ENCODE assay signal across 15 mouse cellular contexts in genomic region chr5:106004292-106004917, GRCm38 (mm10).
A peak's percentile ranks its signal among the peaks of the same experiment; 100 is the strongest.
DNase-seq lines count a peak whose midpoint lies in the region; ATAC-seq and TF ChIP-seq lines count a peak whose summit lies in the region.
"Had no signal": no experiment of that assay in that cellular context is flagged by ENCODE, and none has a peak within 500 bp of the region (broad histone marks: within the 10 kb centered on the region; RNA-seq: fewer than 3 reads in every experiment).

No protein-coding gene starts in this region.

- no peaks in the 10 kb centered on the region for H3K9me3 ChIP-seq in forebrain, embryonic 12.5 days
- H3K9me3 ChIP-seq in forebrain, embryonic 11.5 days (ENCODE audit: control insufficient read depth, low read length), result no peaks in the 10 kb centered on the region
- H3K9me3 ChIP-seq in kidney, postnatal 0 days (replicated peaks; ENCODE audit: low read length), result no peaks in the 10 kb centered on the region
- H3K9me3 ChIP-seq in hindbrain, embryonic 15.5 days, result no peaks in the 10 kb centered on the region
- H3K9me3 ChIP-seq: liver, embryonic 15.5 days had no signal

- H3K36me3 ChIP-seq in forebrain, embryonic 12.5 days (replicated peaks), result no peaks in the 10 kb centered on the region
- H3K36me3 ChIP-seq in forebrain, embryonic 11.5 days (ENCODE audit: control insufficient read depth, insufficient read depth, low read length), result no peaks in the 10 kb centered on the region
- H3K36me3 ChIP-seq in kidney, postnatal 0 days (ENCODE audit: insufficient read depth, low read length), result no peaks in the 10 kb centered on the region
- no peaks in the 10 kb centered on the region for H3K36me3 ChIP-seq in hindbrain, embryonic 15.5 days
- H3K36me3 ChIP-seq: heart, embryonic 12.5 days; liver, embryonic 15.5 days had no signal

- no peak for DNase-seq in forebrain, embryonic 11.5 days (ENCODE audit: low spot score)
- DNase-seq in kidney, postnatal 0 days (ENCODE audit: low spot score), result peak; percentile 14
- DNase-seq in kidney, postnatal 4 days, result no peak
- peak; percentile 63 for DNase-seq in retina, embryonic 14.5 days (ENCODE audit: low spot score)
- DNase-seq in left cerebral cortex, postnatal 14 days (ENCODE audit: low spot score in 2 of 2), result no peak
- no peak for DNase-seq in embryo, embryonic 9.5 days (ENCODE audit: extremely low spot score)
- DNase-seq: adrenal gland, adult 8-10 months; gastrocnemius, postnatal 10 days; kidney, adult 18-20 months had no signal

- peak; percentile 36; the same call in 1 of the 2 replicates for ATAC-seq in forebrain, embryonic 12.5 days (ENCODE audit: low FRiP score)
- ATAC-seq in forebrain, embryonic 11.5 days (replicated peaks; ENCODE audit: low FRiP score), result no peak
- ATAC-seq in kidney, postnatal 0 days (replicated peaks; ENCODE audit: low FRiP score, low read depth), result no peak
- peak; percentile 49 for ATAC-seq in hindbrain, embryonic 15.5 days (ENCODE audit: low FRiP score, low read depth)

- no peak overlapping the region for H3K9ac ChIP-seq in forebrain, embryonic 12.5 days
- no peak overlapping the region for H3K9ac ChIP-seq in forebrain, embryonic 11.5 days (ENCODE audit: low read length)
- no peak overlapping the region for H3K9ac ChIP-seq in kidney, postnatal 0 days (ENCODE audit: low read depth, low read length)
- no peak overlapping the region for H3K9ac ChIP-seq in hindbrain, embryonic 15.5 days
- H3K9ac ChIP-seq: heart, embryonic 12.5 days; liver, embryonic 15.5 days had no signal

- TF ChIP-seq CTCF in kidney, postnatal 0 days (IDR thresholded peaks at IDR 0.05; ENCODE audit: low read depth), result no peak

- H3K27ac ChIP-seq in forebrain, embryonic 12.5 days, result no peak overlapping the region
- H3K27ac ChIP-seq in forebrain, embryonic 11.5 days (ENCODE audit: low read depth, low read length), result no peak overlapping the region
- H3K27ac ChIP-seq in kidney, postnatal 0 days, result no peak overlapping the region
- H3K27ac ChIP-seq in hindbrain, embryonic 15.5 days (replicated peaks), result no peak overlapping the region
- H3K27ac ChIP-seq: liver, embryonic 15.5 days; macrophage had no signal

- intact Hi-C loops in left cerebral cortex, postnatal 14 days (cut with DNase I), result loop anchor here (5.0 kb wide), 1 partner anchor 458 kb away; no protein-coding TSS in a partner anchor

- peak overlapping the region; percentile 21 for H3K4me2 ChIP-seq in forebrain, embryonic 12.5 days
- H3K4me2 ChIP-seq in forebrain, embryonic 11.5 days (ENCODE audit: low read depth, low read length, severe bottlenecking), result no peak overlapping the region
- no peak overlapping the region for H3K4me2 ChIP-seq in kidney, postnatal 0 days (ENCODE audit: low read length)
- H3K4me2 ChIP-seq in hindbrain, embryonic 15.5 days, result peak overlapping the region; percentile 47
- H3K4me2 ChIP-seq: heart, embryonic 12.5 days; liver, embryonic 15.5 days had no signal

- H3K4me3 ChIP-seq in forebrain, embryonic 12.5 days (replicated peaks), result no peak overlapping the region
- H3K4me3 ChIP-seq in forebrain, embryonic 11.5 days (ENCODE audit: low read depth, low read length), result no peak overlapping the region
- H3K4me3 ChIP-seq in kidney, postnatal 0 days (replicated peaks; ENCODE audit: low read depth, low read length), result no peak overlapping the region
- H3K4me3 ChIP-seq in hindbrain, embryonic 15.5 days, result no peak overlapping the region
- H3K4me3 ChIP-seq: heart, embryonic 12.5 days; liver, embryonic 15.5 days; myocyte had no signal

- peaks cover 30% of the 10 kb centered on the region for H3K27me3 ChIP-seq in forebrain, embryonic 12.5 days
- no peaks in the 10 kb centered on the region for H3K27me3 ChIP-seq in forebrain, embryonic 11.5 days (ENCODE audit: control insufficient read depth, insufficient read depth, low read length)
- H3K27me3 ChIP-seq in kidney, postnatal 0 days (ENCODE audit: insufficient read depth, low read length), result no peaks in the 10 kb centered on the region
- H3K27me3 ChIP-seq in hindbrain, embryonic 15.5 days, result no peaks in the 10 kb centered on the region

- 27% methylated on average over 16 of the region's 16 CpGs for WGBS in forebrain, embryonic 12.5 days
- WGBS in forebrain, embryonic 11.5 days, result 43% methylated on average over 16 of the region's 16 CpGs
- 25% methylated on average over 16 of the region's 16 CpGs for whole genome bisulfite sequencing in kidney, postnatal 0 days
- WGBS in hindbrain, embryonic 15.5 days, result 28% methylated on average over 16 of the region's 16 CpGs

- H3K4me1 ChIP-seq in forebrain, embryonic 12.5 days, result peaks cover 20% of the 10 kb centered on the region
- no peaks in the 10 kb centered on the region; the same call in 1 of the 2 replicates for H3K4me1 ChIP-seq in forebrain, embryonic 11.5 days (replicated peaks; ENCODE audit: control insufficient read depth, insufficient read depth, low read length)
- H3K4me1 ChIP-seq in kidney, postnatal 0 days (replicated peaks; ENCODE audit: insufficient read depth, low read length), result 0 out of 2 replicates have a peak, but pooled peaks cover 7% of the 10 kb centered on the region
- peaks cover 20% of the 10 kb centered on the region for H3K4me1 ChIP-seq in hindbrain, embryonic 15.5 days (replicated peaks)
- H3K4me1 ChIP-seq: heart, embryonic 12.5 days; liver, embryonic 15.5 days had no signal

Comparison
In these comparisons a context has a peak if more than half of its experiments do, and no peak if none do; other contexts are left out.
1. ATAC-seq: peak in forebrain, embryonic 12.5 days (single experiment) and hindbrain, embryonic 15.5 days (single experiment); none in forebrain, embryonic 11.5 days (single experiment) and kidney, postnatal 0 days (single experiment).
2. H3K4me2 ChIP-seq: peak in forebrain, embryonic 12.5 days (single experiment) and hindbrain, embryonic 15.5 days (single experiment); none in forebrain, embryonic 11.5 days (single experiment) and kidney, postnatal 0 days (single experiment).
3. DNase-seq: peak in kidney, postnatal 0 days (single experiment) and retina, embryonic 14.5 days (single experiment); none in forebrain, embryonic 11.5 days (single experiment), kidney, postnatal 4 days (0 of 2), left cerebral cortex, postnatal 14 days (0 of 2) and embryo, embryonic 9.5 days (single experiment).